7 mouse cellular contexts compared by ENCODE assay signal in genomic region chr17:26451651-26452295, GRCm38 (mm10). TPM values are rescaled to one million over a fixed set of nuclear protein-coding genes. Genes with fewer than 3 reads are reported as not detected.
DNase-seq lines count a peak whose midpoint lies in the region; ATAC-seq lines count a peak whose summit lies in the region.

No protein-coding gene starts in this region.

- intact Hi-C loops in heart, postnatal 14 days (cut with DNase I): loop anchor here (1.0 to 5.0 kb wide), 4 partner anchors 34 to 175 kb away; no protein-coding TSS in a partner anchor

- 32% methylated on average over 8 of the region's 8 CpGs for WGBS in neural tube, embryonic 15.5 days
- 23% methylated on average over 8 of the region's 8 CpGs for WGBS in limb, embryonic 12.5 days

- H3K36me3 ChIP-seq in neural tube, embryonic 15.5 days: peaks cover 7% of the 10 kb centered on the region; the same call in 1 of the 2 replicates
- no peaks in the 10 kb centered on the region for H3K36me3 ChIP-seq in limb, embryonic 12.5 days

- H3K27ac ChIP-seq in neural tube, embryonic 15.5 days (replicated peaks): no peak overlapping the region
- no peak overlapping the region for H3K27ac ChIP-seq in limb, embryonic 12.5 days

- H3K27me3 ChIP-seq in neural tube, embryonic 15.5 days (replicated peaks): no peaks in the 10 kb centered on the region
- H3K27me3 ChIP-seq in limb, embryonic 12.5 days: no peaks in the 10 kb centered on the region; the same call in 1 of the 2 replicates

- H3K9me3 ChIP-seq in neural tube, embryonic 15.5 days (replicated peaks): no peaks in the 10 kb centered on the region
- no peaks in the 10 kb centered on the region for H3K9me3 ChIP-seq in limb, embryonic 12.5 days

- H3K9ac ChIP-seq in neural tube, embryonic 15.5 days (replicated peaks): no peak overlapping the region
- H3K9ac ChIP-seq in limb, embryonic 12.5 days (replicated peaks): no peak overlapping the region

- no peaks in the 10 kb centered on the region for H3K4me1 ChIP-seq in neural tube, embryonic 15.5 days
- peaks cover 10% of the 10 kb centered on the region for H3K4me1 ChIP-seq in limb, embryonic 12.5 days (replicated peaks)

- DNase-seq in neural tube, embryonic 10.5 days (ENCODE audit: extremely low spot score, low spot score): peak; percentile 24
- DNase-seq in ZHBTc4 (ENCODE audit: low read depth, low spot score): peak; percentile 74
- peak; percentile 59 to 77 for DNase-seq in heart, postnatal 14 days
- DNase-seq in retina, postnatal 1 day: peak; percentile 52

- ATAC-seq in neural tube, embryonic 15.5 days (ENCODE audit: low FRiP score): no peak; the same call in 1 of the 2 replicates
- peak; percentile 36; the same call in 1 of the 2 replicates for ATAC-seq in erythroid progenitor cell, adult 5-6 weeks (replicated peaks; ENCODE audit: low FRiP score, poor library complexity, severe bottlenecking)
- 0 out of 2 replicates have a peak, but pooled peaks have one; percentile 44 for ATAC-seq in limb, embryonic 12.5 days (ENCODE audit: insufficient number of reproducible peaks, insufficient read depth, low FRiP score, low TSS enrichment, low read depth)

- H3K4me2 ChIP-seq in neural tube, embryonic 15.5 days: no peak overlapping the region
- H3K4me2 ChIP-seq in limb, embryonic 12.5 days: no peak overlapping the region

- H3K4me3 ChIP-seq in neural tube, embryonic 15.5 days (replicated peaks): no peak overlapping the region
- H3K4me3 ChIP-seq in limb, embryonic 12.5 days (replicated peaks): no peak overlapping the region

RNA-seq across cellular contexts. Expression of gene Neurl1b, which starts 37.1 kb away (rescaled TPM):
- 1.3 and 1.8 TPM in 2 replicates for polyA plus RNA-seq in neural tube, embryonic 15.5 days (2015; fragmentation: Nextera tagmentation; extraction: Ambion mirVana)
- 0.72 and 2.5 TPM in 2 replicates for total RNA-seq in erythroid progenitor cell, adult 5-6 weeks (2015; ENCODE audit: low replicate concordance)
- 1.5 and 2.4 TPM in 2 replicates for total RNA-seq in erythroid progenitor cell, adult 5-6 weeks (2017; ENCODE audit: low replicate concordance)
- total RNA-seq in heart, postnatal 14 days (2021): 10 to 100 TPM in 1 of 2 experiments, 1 to 10 TPM in 1; 8.9 to 12.3 TPM
- 0.40 and 0.59 TPM in 2 replicates for polyA plus RNA-seq in limb, embryonic 12.5 days (2016; fragmentation: Nextera tagmentation; extraction: Ambion mirVana)

Comparison
In these comparisons a context has a peak if more than half of its experiments do, and no peak if none do; other contexts are left out.
1. DNase-seq: peak in every context shown above with its lines; median percentile 74 in ZHBTc4; 68 in heart, postnatal 14 days; 52 in retina, postnatal 1 day; 24 in neural tube, embryonic 10.5 days.